Mouse (Mus musculus) CH12.LX (cell line): ENCODE measurements around the gene Gm5788. TPM values are rescaled to one million over a fixed set of nuclear protein-coding genes. Genes with fewer than 3 reads are reported as not detected.

ENCODE experiments used
- DNase-seq: peaks from one replicate; pipeline ENCODE4 v3.0.0-alpha.2; 2013; ENCODE audit errors: extremely low read depth
- H3K27ac ChIP-seq: 2 replicates; pipeline ENCODE4 v1.5.1; 2012; ENCODE audit warnings: low read depth, mild to moderate bottlenecking, control low read depth, moderate library complexity; ENCODE audit not compliant: insufficient read depth
- H3K27me3 ChIP-seq: replicated peaks from 2 replicates; pipeline ENCODE3; 2012; ENCODE audit warnings: inconsistent platforms
- H3K36me3 ChIP-seq, 2 experiments: replicated peaks in 1 of 2; 2 replicates each; pipeline versions ENCODE3 to v1.6.1; 2012; ENCODE audit warnings: inconsistent platforms in 1 of 2, low read length in 1 of 2, mild to moderate bottlenecking in 1 of 2, mixed read lengths in 1 of 2, moderate library complexity in 1 of 2; ENCODE audit not compliant: control insufficient read depth in 1 of 2, insufficient read depth in 1 of 2
- H3K4me1 ChIP-seq, 2 experiments: 2 replicates each; pipeline ENCODE4 v1.6.1; 2012; ENCODE audit warnings: inconsistent platforms in 1 of 2, moderate library complexity in 1 of 2; ENCODE audit not compliant: insufficient read depth in 2 of 2, control insufficient read depth in 1 of 2
- H3K4me2 ChIP-seq: 2 replicates; pipeline ENCODE4 v1.6.1; 2012; ENCODE audit warnings: low read depth, mild to moderate bottlenecking, control low read depth; ENCODE audit not compliant: poor library complexity, insufficient read depth, severe bottlenecking
- H3K4me3 ChIP-seq, 3 experiments: fragments of 150-350 bp in 1 of 3; sonication (generic) in 1 of 3; replicated peaks in 1 of 3; 2 replicates each; pipeline versions ENCODE3 to v1.5.1; 2011 to 2012; ENCODE audit warnings: low read depth in 2 of 3, low read length in 2 of 3, mild to moderate bottlenecking in 2 of 3, moderate library complexity in 2 of 3, control low read depth in 1 of 3, improper control_type of control experiment in 1 of 3, inconsistent platforms in 1 of 3, mixed read lengths in 1 of 3; ENCODE audit not compliant: poor library complexity in 1 of 3
- H3K79me2 ChIP-seq: replicated peaks from 2 replicates; pipeline ENCODE4 v1.6.1; 2012; ENCODE audit warnings: mild to moderate bottlenecking, moderate library complexity; ENCODE audit not compliant: control insufficient read depth, poor library complexity, insufficient read depth, severe bottlenecking; ENCODE audit errors: extremely low read depth
- H3K9ac ChIP-seq: 2 replicates; pipeline ENCODE4 v1.6.1; 2012; ENCODE audit warnings: low read depth, mild to moderate bottlenecking, control low read depth, moderate library complexity; ENCODE audit not compliant: insufficient read depth
- H3K9me3 ChIP-seq: replicated peaks from 2 replicates; pipeline ENCODE3; 2012; ENCODE audit warnings: low read length, inconsistent platforms, mixed read lengths
- CHD1 ChIP-seq: IDR thresholded peaks from 2 replicates; pipeline ENCODE4 v1.6.1; 2012; ENCODE audit warnings: low read depth, low read length, improper control_type of control experiment, inconsistent platforms
- IRF4 ChIP-seq: IDR thresholded peaks from 2 replicates; pipeline ENCODE4 v1.6.1; 2014; ENCODE audit warnings: low read depth, mild to moderate bottlenecking, inconsistent platforms, low read length, improper control_type of control experiment
- JUND ChIP-seq: conservative IDR thresholded peaks from 2 replicates; pipeline ENCODE4 v1.6.1; 2011; ENCODE audit warnings: low read depth, low read length, improper control_type of control experiment
- MEF2A ChIP-seq: IDR thresholded peaks from 2 replicates; pipeline ENCODE4 v1.6.1; 2014; ENCODE audit warnings: low read depth, mild to moderate bottlenecking, inconsistent platforms, low read length, improper control_type of control experiment, borderline replicate concordance
- SIN3A ChIP-seq: IDR thresholded peaks from 2 replicates; pipeline ENCODE4 v1.6.1; 2012; ENCODE audit warnings: low read length, improper control_type of control experiment, inconsistent platforms
- USF2 ChIP-seq: conservative IDR thresholded peaks from 2 replicates; pipeline ENCODE4 v1.6.1; 2011; ENCODE audit warnings: low read depth, low read length, improper control_type of control experiment
- ZC3H11A ChIP-seq: IDR thresholded peaks from 2 replicates; pipeline ENCODE4 v1.6.1; 2012; ENCODE audit warnings: low read depth, mild to moderate bottlenecking, inconsistent platforms, low read length, improper control_type of control experiment
- ZKSCAN1 ChIP-seq: IDR thresholded peaks from 2 replicates; pipeline ENCODE4 v1.6.1; 2012; ENCODE audit warnings: low read depth, inconsistent platforms, low read length, improper control_type of control experiment, borderline replicate concordance
- ZNF384 ChIP-seq: IDR thresholded peaks from 2 replicates; pipeline ENCODE4 v1.6.1; 2012; ENCODE audit warnings: low read depth, low read length, improper control_type of control experiment, inconsistent platforms
- dilution Hi-C: fragments of 300-500 bp; cut with MboI; formaldehyde crosslinking; loops from 2 replicates; pipeline ENCODE4 v1.14.3; 2020; ENCODE audit warnings: low sequenced_read_pairs; ENCODE audit not compliant: extremely low pct_unique_long_range_greater_than_20kb, extremely low pct_ligation_motif_present
- in situ Hi-C: fragments of 300-500 bp; cut with MboI; formaldehyde crosslinking; loops from 3 replicates; pipeline ENCODE4 v1.14.3; 2019; ENCODE audit warnings: low sequenced_read_pairs, low pct_ligation_motif_present, low pct_unique_long_range_greater_than_20kb, mixed read lengths
- polyA plus RNA-seq: library from polyadenylated mRNA; unstranded; fragments of >175 nt; gene quantifications from 2 replicates; pipeline ENCODE4 v1.2.1, GENCODE M21; 2012; ENCODE audit warnings: low read depth; ENCODE audit not compliant: insufficient read length
- total RNA-seq, 2 experiments: library from RNA; depleted of rRNA; stranded (reverse); fragments of 300-350 nt in 1 of 2; fragments of >200 nt in 1 of 2; gene quantifications; 2 replicates each; pipeline ENCODE4 v1.2.3; 2012 to 2014

Gene Gm5788
- total and polyA plus RNA-seq, 3 experiments = not detected

DNA sequence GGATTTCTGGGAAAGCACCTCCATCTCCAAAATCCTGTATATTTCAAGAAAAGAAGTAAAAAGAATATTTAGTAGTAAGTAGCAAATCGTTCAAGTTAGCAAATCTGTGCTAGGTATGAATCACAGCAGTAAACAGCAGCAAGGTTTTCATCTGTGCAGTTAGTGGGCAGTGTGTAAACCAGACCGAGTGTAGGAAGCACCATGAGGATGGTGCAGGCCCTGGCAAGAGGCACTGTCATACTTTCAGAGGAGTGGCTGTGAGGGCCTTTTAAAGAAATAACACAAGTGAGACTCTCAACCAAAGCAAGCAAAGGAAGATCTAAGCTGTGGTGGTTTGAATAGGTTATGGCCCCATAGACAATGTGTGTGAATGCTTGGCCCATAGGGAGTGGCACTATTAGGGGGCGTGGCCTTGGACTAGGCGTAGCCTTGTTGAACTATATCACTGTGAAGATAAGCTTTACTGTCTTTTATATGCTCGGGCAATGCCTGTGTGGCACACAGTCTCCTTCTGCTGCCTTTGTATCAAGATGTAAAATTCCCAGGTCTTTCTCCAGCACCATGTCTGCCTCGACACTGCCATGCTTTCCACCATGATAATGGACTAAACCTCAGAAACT, 29.7 kb upstream of the Gm5788 start:
- Histone ChIP-seq H3K4me1 (peaks cover 0 to 15% of the 10 kb centered on the region in 2 experiments; a peak in 2 of 4 replicates), H3K4me2 (no peak overlapping the region), H3K9me3 (no peaks in the 10 kb centered on the region), H3K9ac (no peak overlapping the region), H3K27ac (no peak overlapping the region), H3K27me3 (no peaks in the 10 kb centered on the region), H3K79me2 (peaks cover 45% of the 10 kb centered on the region), H3K36me3 (peaks cover 64 to 81% of the 10 kb centered on the region in 2 experiments), H3K4me3 (no peak overlapping the region)
- dilution Hi-C loops (no loop called here), in situ Hi-C loops (no loop called here)
- DNase-seq = no peak
- no peak for TF ChIP-seq MEF2A
- TF ChIP-seq ZNF384 = no peak
- no peak for TF ChIP-seq USF2

DNA sequence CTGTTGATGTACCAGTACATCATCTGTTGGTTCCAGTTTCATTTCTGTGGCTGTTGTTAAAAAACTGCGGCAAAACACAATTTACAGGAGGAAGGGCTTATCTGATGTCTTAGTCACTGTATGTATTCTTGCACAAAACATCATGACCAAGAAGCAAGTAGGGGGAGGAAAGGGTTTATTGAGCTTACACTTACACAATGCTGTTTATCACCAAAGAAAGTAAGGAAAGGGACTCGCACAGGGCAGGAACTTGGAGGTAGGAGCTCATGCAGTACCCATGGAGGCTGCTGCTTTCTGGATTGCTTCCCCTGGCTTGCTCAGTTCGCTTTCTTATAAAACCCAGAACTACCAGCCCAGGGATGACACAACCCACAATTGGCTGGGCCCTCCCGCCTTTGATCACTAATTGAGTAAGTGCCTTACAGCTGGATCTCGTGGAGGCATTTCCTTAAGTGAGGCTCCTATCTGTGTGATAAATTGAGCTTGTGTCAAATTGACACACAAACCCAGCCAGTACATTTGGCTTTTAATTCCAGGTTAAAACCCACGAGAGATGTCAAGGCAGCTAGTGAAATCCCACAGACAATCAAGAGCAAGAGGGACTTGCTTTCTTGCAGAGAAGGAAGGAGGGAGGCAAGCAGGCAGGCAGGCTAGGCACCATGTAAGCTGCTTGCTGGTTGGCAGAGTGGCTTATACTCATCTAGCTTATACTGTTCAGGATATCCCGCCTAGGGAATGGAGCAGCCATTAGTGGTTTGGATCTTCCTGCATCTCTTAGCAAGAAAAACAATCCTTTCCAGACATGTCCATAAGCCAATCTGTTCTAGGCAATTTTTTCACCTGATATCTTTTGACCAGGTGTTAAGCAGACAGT, 24.0 kb upstream of the Gm5788 start:
- Histone ChIP-seq H3K4me1 (peaks cover 5 to 22% of the 10 kb centered on the region in 2 experiments; a peak in 3 of 4 replicates), H3K9ac (peak overlapping the region; percentile 98), H3K9me3 (no peaks in the 10 kb centered on the region), H3K4me2 (peak overlapping the region; percentile 88), H3K27ac (no peak overlapping the region), H3K27me3 (no peaks in the 10 kb centered on the region), H3K4me3 (peak overlapping the region in 2 of 3 experiments; percentile 83 to 86), H3K79me2 (peaks cover 54% of the 10 kb centered on the region), H3K36me3 (peaks cover 21 to 34% of the 10 kb centered on the region in 2 experiments)
- TF ChIP-seq IRF4 = 0 out of 2 replicates have a peak, but pooled peaks have one; percentile 11
- TF ChIP-seq ZC3H11A = no peak
- peak; percentile 42; the same call in 1 of the 2 replicates for TF ChIP-seq SIN3A
- no peak for TF ChIP-seq JUND
- DNase-seq = no peak
- in situ Hi-C loops (no loop called here), dilution Hi-C loops (no loop called here)

DNA sequence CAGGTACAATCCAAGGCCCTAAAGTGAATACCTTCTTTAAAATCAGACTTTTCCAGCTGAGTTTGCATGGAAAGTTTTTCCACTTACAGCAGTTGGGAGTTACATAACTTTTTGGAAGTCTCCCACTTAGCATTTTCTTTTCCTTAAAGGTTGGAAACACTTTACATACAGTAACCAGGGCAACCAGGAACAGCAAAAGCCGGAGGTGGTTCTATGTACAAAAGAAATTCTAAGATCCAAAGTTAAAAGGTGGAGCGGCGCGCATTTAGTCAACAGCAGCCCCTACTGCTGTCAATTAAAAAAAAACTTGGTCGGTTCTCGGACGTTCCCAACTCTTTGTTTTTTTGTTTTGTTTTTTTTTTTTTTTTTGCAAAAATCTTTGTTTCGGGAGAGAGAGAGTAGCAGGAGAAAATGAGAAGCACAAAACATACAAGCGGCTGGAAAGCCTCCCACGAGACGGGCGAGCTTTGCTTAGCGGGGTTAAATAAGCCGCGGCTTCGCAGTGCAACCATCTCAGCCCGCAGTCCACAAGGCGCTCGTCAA, 23.0 kb upstream of the Gm5788 start:
- no peaks in the 10 kb centered on the region for H3K9me3 ChIP-seq
- peak overlapping the region; percentile 98 for H3K9ac ChIP-seq
- peaks cover 18 to 27% of the 10 kb centered on the region in 2 experiments for H3K36me3 ChIP-seq
- no peak for DNase-seq
- dilution Hi-C loops (no loop called here), in situ Hi-C loops (no loop called here)
- peak overlapping the region; percentile 88 for H3K4me2 ChIP-seq
- H3K27me3 ChIP-seq = no peaks in the 10 kb centered on the region
- TF ChIP-seq ZKSCAN1 (no peak), CHD1 (peak; percentile 91; the same call in 1 of the 2 replicates)
- peak overlapping the region; percentile 36; the same call in 1 of the 2 replicates for H3K27ac ChIP-seq
- peaks cover 49% of the 10 kb centered on the region for H3K79me2 ChIP-seq
- H3K4me1 ChIP-seq = peaks cover 5 to 22% of the 10 kb centered on the region in 2 experiments; a peak in 3 of 4 replicates
- H3K4me3 ChIP-seq = peak overlapping the region; percentile 83 to 96 (median 86)
